Mouse (Mus musculus): ENCODE data around the gene Abca6.

GRCm38 (mm10) chr11:110147640-110148039 lies 103.9 kb downstream of the Abca6 start:
- no peak for TF ChIP-seq CEBPB (IDR thresholded peaks at IDR 0.05; ENCODE audit: low read depth)
- no peak for TF ChIP-seq CTCF (IDR thresholded peaks at IDR 0.05; ENCODE audit: control insufficient read depth, insufficient read depth, insufficient read length)
- no peak for TF ChIP-seq USF1 (IDR thresholded peaks at IDR 0.05; ENCODE audit: low read depth)

Measured in C2C12 (cell line).